Mouse (Mus musculus) gastrocnemius, adult 2 months (tissue): ENCODE results near the gene B130006D01Rik. TPM values are rescaled to one million over a fixed set of nuclear protein-coding genes. Genes with fewer than 3 reads are reported as not detected.
A peak's percentile ranks its signal among the peaks of the same experiment; 100 is the strongest.

Source experiments
- DNase-seq: peaks from one replicate; pipeline ENCODE4 v3.0.0; 2022
- H3K27ac ChIP-seq: fragments of 200-600 bp; 2 replicates; pipeline ENCODE4 v1.8.1; 2022; ENCODE audit warnings: mild to moderate bottlenecking
- H3K4me3 ChIP-seq: fragments of 200-600 bp; 2 replicates; pipeline ENCODE4 v1.8.1; 2022; ENCODE audit warnings: mild to moderate bottlenecking, moderate library complexity
- CTCF ChIP-seq: fragments of 200-600 bp; IDR thresholded peaks from 2 replicates; pipeline ENCODE4 v1.8.1; 2022; ENCODE audit warnings: antibody characterized with exemption, mild to moderate bottlenecking, moderate library complexity
- intact Hi-C: fragments of 180-260 bp; cut with DNase I; formaldehyde crosslinking; loops from one replicate; pipeline ENCODE4 v1.15.1; 2025
- long read RNA-seq, 2 experiments: library from polyadenylated mRNA; stranded (forward); transcript quantifications; one replicate each; pipeline ENCODE4 v2.0.0; 2021
- total RNA-seq, 2 experiments: library from RNA; stranded (reverse); gene quantifications; 2 replicates each; pipeline ENCODE4 v1.2.3; 2021

The B130006D01Rik gene
- under 1 TPM; 0.28 to 0.45 TPM for total RNA-seq
- long read RNA-seq, experiment 1: 0 reads
- long read RNA-seq, experiment 2: 0 reads

DNA sequence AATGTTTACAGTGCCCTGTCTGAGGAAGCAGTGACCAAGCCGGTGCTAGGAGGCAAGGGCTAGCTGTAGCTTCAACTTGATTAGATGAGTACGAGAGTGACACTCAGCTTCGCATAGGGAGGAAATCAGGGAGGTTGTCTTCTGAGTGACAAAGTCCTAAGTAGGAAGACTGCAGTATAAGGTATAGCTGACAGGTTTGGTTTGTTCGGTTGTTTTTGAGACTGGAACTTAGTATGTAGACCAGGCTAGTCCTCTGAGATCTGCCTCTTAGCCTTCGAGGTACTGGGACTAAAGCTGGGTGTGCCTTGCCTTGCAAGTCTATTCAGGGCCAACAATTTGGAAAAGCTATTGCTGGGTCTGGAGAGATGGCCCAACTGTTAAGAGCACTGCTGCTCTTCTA, at the start of gene B130006D01Rik:
Gene B130006D01Rik, plus strand, starts transcription at position 301 of the 400 bp plus-strand sequence.
- no peak for DNase-seq
- intact Hi-C loops: no loop called here
- H3K27ac ChIP-seq: no peak within 1 kb of the TSS

DNA sequence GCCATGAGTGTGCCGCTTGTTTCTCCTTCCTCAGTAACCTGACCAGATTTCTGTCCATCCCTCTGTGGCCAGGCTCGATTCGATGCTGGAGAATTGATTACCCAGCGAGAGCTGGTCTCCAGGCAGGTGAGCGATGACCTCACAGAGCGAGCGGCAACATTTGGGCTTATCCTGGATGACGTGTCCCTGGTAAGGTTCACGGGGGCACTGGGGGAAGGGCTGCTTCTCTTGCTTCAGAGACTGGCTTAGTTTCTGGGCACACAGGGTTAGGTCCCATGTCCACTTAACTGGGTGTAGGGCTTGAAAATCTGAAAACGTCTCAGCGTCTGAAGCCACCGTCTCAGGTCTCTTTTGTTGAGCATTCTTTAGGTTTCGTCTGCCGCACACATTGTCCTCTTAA, 47.9 kb upstream of the B130006D01Rik start:
- intact Hi-C loops: no loop called here

More for the DNA sequence above, at the start of gene B130006D01Rik:
- no peak for TF ChIP-seq CTCF
- no peak within 1 kb of the TSS for H3K4me3 ChIP-seq

GRCm38 (mm10) chr11:95676307-95676706, 47.1 kb upstream of the B130006D01Rik start:
- Histone ChIP-seq H3K27ac (no peak overlapping the region), H3K4me3 (no peak overlapping the region)
- no peak; the same call in 1 of the 2 replicates for TF ChIP-seq CTCF
- peak; percentile 57 for DNase-seq
- intact Hi-C loops: no loop called here

More for the DNA sequence above, 47.9 kb upstream of the B130006D01Rik start:
- H3K27ac ChIP-seq: no peak overlapping the region
- no peak for TF ChIP-seq CTCF
- H3K4me3 ChIP-seq: no peak overlapping the region
- no peak for DNase-seq

DNA sequence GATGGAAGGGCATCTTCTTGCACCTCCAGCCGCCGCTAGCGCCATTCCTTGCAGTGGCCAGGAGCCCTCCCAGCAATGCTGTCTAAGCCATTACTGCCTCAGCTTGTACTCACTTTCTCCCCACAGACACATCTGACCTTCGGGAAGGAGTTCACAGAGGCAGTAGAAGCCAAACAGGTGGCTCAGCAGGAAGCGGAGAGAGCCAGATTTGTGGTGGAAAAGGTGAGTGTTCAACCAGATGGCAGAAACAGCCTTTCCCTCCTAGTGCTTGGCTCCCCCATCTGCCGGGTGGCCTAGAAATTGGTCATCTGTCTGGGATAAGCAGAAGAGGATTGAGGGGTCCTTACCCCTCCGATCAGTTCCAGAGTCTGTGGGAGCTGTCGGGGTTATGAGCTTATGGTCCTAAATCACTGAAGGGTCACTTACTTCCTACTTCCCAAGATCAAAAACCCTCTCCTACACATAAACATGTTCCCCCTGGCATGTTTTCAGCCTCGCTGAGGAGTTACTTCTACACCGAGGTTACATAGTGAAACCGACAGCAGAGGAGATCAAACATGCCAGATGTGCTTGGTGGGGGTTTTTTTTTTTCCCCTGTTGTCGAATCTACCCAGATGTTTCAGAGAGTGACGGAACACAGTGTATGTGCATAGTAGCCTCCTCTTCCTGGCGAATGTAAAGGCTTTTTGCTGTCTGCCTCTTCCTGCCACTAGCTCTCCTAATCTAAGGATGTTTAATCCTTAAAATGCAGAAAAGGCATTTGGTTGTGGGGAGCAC, 45.3 kb upstream of the B130006D01Rik start:
- Histone ChIP-seq H3K27ac (no peak overlapping the region), H3K4me3 (no peak overlapping the region)
- intact Hi-C loops: no loop called here
- no peak for TF ChIP-seq CTCF
- no peak for DNase-seq

- no peak for TF ChIP-seq CTCF
- intact Hi-C loops: no loop called here
- H3K4me3 ChIP-seq: no peak overlapping the region
- no peak for DNase-seq
- H3K27ac ChIP-seq: no peak overlapping the region
Measured at GRCm38 (mm10) chr11:95681995-95682601, 41.3 kb upstream of the B130006D01Rik start.

DNA sequence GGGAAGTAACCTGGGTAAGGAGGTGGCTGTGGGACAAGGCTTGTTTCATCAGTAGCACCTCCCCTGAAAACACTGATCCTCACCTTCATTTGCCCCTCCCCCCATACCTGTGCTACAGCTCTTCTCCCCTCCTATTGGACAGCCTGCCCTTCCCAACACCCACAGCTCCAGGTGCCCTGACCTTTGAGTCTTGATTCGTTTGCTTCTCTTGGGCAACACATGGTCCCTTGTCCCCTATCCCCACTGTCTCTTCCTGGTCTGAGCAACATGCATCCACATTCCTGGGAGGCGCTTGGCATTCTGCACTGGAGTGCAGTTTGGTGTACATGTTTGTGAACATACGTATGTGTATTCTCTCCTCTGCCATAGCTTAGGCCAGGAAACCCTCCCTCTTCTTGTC, 40.4 kb upstream of the B130006D01Rik start:
- no peak for DNase-seq
- Histone ChIP-seq H3K27ac (no peak overlapping the region), H3K4me3 (no peak overlapping the region)
- no peak for TF ChIP-seq CTCF
- intact Hi-C loops: no loop called here

DNA sequence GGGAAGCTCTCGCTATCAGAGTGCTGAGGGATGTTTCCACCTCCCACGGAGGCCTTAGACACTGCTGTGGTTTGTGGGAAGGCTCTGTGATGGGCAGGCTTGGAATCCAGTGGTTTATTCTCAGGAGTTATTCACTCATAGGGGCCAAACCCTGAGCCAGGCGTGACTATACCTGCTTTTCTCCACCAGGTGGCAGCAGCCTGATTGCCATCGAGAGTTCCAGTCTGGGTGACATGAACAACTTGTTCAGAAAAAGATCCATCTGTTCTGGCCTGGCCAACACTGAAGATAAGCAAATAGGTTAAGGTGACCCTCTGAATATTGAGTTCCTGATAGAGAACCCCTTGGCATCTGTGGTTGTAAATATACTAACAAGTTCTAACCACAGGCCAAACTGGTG, 37.4 kb upstream of the B130006D01Rik start:
- no peak overlapping the region for H3K4me3 ChIP-seq
- peak overlapping the region; percentile 8; the same call in 1 of the 2 replicates for H3K27ac ChIP-seq
- intact Hi-C loops: loop anchor here (1.0 to 5.0 kb wide), 2 partner anchors 64 to 166 kb away; no protein-coding TSS in a partner anchor
- peak; percentile 99 for TF ChIP-seq CTCF
- DNase-seq: peak; percentile 78

- peak; percentile 38 for TF ChIP-seq CTCF
- Histone ChIP-seq H3K27ac (no peak overlapping the region; the same call in 1 of the 2 replicates), H3K4me3 (no peak overlapping the region)
- no peak for DNase-seq
- intact Hi-C loops: loop anchor here (5.0 kb wide), 1 partner anchor 165 kb away; no protein-coding TSS in a partner anchor
Measured at GRCm38 (mm10) chr11:95687084-95687656, 36.2 kb upstream of the B130006D01Rik start.

DNA sequence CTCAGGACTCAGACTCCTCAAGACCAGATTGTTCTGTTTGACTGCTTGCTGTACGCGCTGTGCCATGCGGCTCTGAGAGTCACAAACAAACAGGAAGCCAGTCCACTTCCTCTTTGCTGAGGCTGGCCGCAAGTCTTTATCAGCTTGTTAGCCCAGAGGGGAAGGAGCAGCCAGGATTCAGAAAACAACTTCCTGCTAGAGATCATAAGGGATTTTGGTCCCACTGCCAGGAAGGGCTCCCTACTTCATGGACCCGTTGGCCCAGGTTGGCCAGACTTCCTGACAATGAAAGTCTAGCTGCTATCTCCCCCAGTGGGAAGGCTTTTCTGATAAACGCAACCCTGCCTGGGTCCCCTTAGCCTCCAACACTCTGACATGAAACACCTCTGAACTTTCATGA, 34.9 kb upstream of the B130006D01Rik start:
- TF ChIP-seq CTCF: no peak
- Histone ChIP-seq H3K4me3 (peak overlapping the region; percentile 49), H3K27ac (peak overlapping the region; percentile 81)
- intact Hi-C loops: loop anchor here (5.0 kb wide), 1 partner anchor 164 kb away; no protein-coding TSS in a partner anchor
- DNase-seq: peak; percentile 31

- DNase-seq: peak; percentile 56
- peak overlapping the region; percentile 49 for H3K4me3 ChIP-seq
- H3K27ac ChIP-seq: peak overlapping the region; percentile 81
- intact Hi-C loops: loop anchor here (5.0 kb wide), 1 partner anchor 163 kb away; no protein-coding TSS in a partner anchor
- TF ChIP-seq CTCF: no peak
Measured at GRCm38 (mm10) chr11:95688981-95689380, 34.4 kb upstream of the B130006D01Rik start.

DNA sequence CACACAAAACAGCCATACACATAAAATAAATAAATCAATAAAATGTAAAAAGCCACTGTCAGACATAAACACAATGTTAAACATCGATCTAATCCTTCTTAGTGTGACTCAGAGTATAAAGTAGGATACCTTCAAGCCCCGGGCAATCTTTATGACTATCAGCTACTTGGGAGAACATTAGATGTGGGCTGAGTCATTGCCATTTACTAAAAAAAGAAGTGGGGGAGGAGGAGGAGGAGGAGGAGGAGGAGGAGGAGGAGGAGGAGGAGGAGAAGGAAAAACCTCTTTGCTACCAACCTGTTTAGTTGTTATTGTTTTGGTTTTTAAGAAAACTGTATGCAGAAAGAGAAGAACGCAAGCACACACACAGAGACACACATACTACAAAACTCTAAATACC, 33.8 kb upstream of the B130006D01Rik start:
- DNase-seq: no peak
- TF ChIP-seq CTCF: no peak
- Histone ChIP-seq H3K4me3 (no peak overlapping the region), H3K27ac (peak overlapping the region; percentile 81)
- intact Hi-C loops: loop anchor here (5.0 kb wide), 1 partner anchor 163 kb away; no protein-coding TSS in a partner anchor

DNA sequence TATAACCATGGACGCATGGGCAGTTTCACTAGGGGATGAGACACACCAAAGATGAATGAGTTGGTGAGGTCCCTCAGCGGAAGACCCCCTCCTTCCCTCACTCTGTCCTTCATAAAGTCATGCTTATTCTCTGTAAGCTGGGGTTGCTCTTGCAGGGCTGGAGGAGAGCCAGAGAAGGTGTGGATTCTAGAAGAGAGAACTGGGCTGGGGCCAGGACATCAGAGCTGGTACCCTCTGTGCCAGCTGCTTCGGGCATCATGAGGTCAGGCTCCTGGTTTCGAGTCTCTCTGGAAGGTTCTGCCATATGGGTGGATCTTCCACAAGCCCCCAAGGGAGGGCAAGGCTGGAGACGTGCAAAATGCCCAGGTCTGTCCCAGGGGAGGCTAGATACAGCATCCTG, 24.8 kb upstream of the B130006D01Rik start:
- no peak overlapping the region for H3K4me3 ChIP-seq
- TF ChIP-seq CTCF: no peak
- intact Hi-C loops: no loop called here
- no peak for DNase-seq
- no peak overlapping the region for H3K27ac ChIP-seq
